Mouse (Mus musculus) lung, embryonic 16.5 days (tissue): ENCODE data around the gene Dcaf8. TPM values are rescaled to one million over a fixed set of nuclear protein-coding genes. Genes with fewer than 3 reads are reported as not detected.

Experiments used
- ATAC-seq: fragments of 200-750 bp; cut with Nextera tagmentation; 2 replicates; pipeline ENCODE4 v1.8.0; 2017; ENCODE audit warnings: low read depth, mild to moderate bottlenecking, moderate library complexity
- H3K27ac ChIP-seq: fragments of 300-500 bp; sonication (generic); 2 replicates; pipeline ENCODE4 v1.5.1; 2014; ENCODE audit warnings: mild to moderate bottlenecking, control low read depth, low read length
- H3K27me3 ChIP-seq: fragments of 300-500 bp; sonication (generic); 2 replicates; pipeline ENCODE4 v1.6.1; 2014; ENCODE audit warnings: low read depth, low read length, mixed read lengths; ENCODE audit not compliant: control insufficient read depth, insufficient read depth
- H3K36me3 ChIP-seq: fragments of 300-500 bp; sonication (generic); 2 replicates; pipeline ENCODE4 v1.6.1; 2014; ENCODE audit warnings: low read length; ENCODE audit not compliant: control insufficient read depth, insufficient read depth
- H3K4me1 ChIP-seq: fragments of 300-500 bp; sonication (generic); replicated peaks from 2 replicates; pipeline ENCODE4 v1.6.1; 2014; ENCODE audit warnings: low read length, mixed read lengths; ENCODE audit not compliant: control insufficient read depth, insufficient read depth
- H3K4me2 ChIP-seq: fragments of 300-500 bp; sonication (generic); 2 replicates; pipeline ENCODE4 v1.6.1; 2014; ENCODE audit warnings: low read depth, low read length, control low read depth
- H3K4me3 ChIP-seq: fragments of 300-500 bp; sonication (generic); 2 replicates; pipeline ENCODE4 v1.5.1; 2014; ENCODE audit warnings: mild to moderate bottlenecking, low read length, control low read depth
- H3K9ac ChIP-seq: fragments of 300-500 bp; sonication (generic); 2 replicates; pipeline ENCODE4 v1.6.1; 2014; ENCODE audit warnings: low read length, control low read depth
- H3K9me3 ChIP-seq: fragments of 300-500 bp; sonication (generic); 2 replicates; pipeline ENCODE4 v1.6.1; 2016; ENCODE audit warnings: low read length; ENCODE audit not compliant: control insufficient read depth
- WGBS: fragments of 180-500 bp; shearing (Covaris S2); extraction: QIAGEN DNeasy Blood & Tissue Kit; methylation state at CpG from one replicate; pipeline ENCODE4 v1.1.7; 2014; 5-methylcytosine and 5-hydroxymethylcytosine counted together
- polyA plus RNA-seq: library from polyadenylated mRNA; unstranded; fragments of >200 nt; fragmentation: Nextera tagmentation; extraction: Ambion mirVana; gene quantifications from 2 replicates; pipeline ENCODE4 v1.2.1, GENCODE M21; 2015

Dcaf8 gene
- polyA plus RNA-seq, 1 experiment from 2014 or later, result 133 TPM

DNA sequence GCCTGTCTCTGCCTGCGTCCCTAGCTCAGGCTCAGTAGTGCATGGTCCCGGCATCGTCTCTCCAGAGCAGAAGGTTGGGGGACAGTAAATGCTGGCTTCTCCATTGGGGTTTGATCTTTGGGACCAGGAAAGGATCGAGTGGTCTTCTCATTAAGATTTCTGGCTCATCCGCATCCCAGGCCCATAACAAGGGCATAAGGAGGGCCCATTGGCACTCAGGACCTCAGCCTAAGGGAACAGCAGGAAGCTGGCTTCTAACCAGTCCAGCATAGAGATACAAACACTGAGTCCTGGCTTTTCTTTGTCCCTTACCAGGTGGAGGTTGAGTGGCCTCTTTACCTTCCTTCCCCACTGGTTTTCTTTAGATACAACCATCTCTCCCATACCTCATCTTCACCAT, 50.0 kb downstream of the Dcaf8 start:
- peaks cover 55% of the 10 kb centered on the region for H3K36me3 ChIP-seq
- no peak overlapping the region for H3K4me3 ChIP-seq
- no peaks in the 10 kb centered on the region for H3K27me3 ChIP-seq
- no peak for ATAC-seq
- H3K9ac ChIP-seq, result no peak overlapping the region
- no peak overlapping the region for H3K4me2 ChIP-seq
- H3K27ac ChIP-seq, result no peak overlapping the region
- H3K4me1 ChIP-seq, result peaks cover 25% of the 10 kb centered on the region
- 77% methylated on average over 5 of the region's 5 CpGs for WGBS
- no peaks in the 10 kb centered on the region for H3K9me3 ChIP-seq

DNA sequence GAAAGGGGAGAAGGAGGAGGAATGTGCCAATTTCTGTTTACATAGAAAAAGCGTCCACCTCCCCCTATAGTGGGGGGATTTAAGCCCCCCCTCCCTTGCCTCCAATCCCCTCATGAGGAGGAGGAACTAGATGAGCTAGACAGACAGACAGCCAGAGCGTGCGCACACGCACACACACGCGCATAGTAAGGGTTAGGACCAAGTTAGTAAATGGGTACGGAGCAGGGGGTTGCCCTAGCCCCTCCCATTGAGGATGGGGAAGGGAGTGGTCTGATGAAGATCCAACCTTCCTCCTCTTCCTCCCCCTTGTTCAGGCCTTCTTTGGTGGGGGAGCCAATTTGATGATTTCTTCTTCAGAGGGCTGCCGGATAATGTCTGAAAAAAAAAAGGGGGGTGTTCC, 50.4 kb downstream of the Dcaf8 start:
- WGBS, result 80% methylated on average over 8 of the region's 8 CpGs
- Histone ChIP-seq H3K9ac (no peak overlapping the region), H3K27ac (no peak overlapping the region), H3K27me3 (no peaks in the 10 kb centered on the region), H3K4me1 (peaks cover 30% of the 10 kb centered on the region), H3K9me3 (no peaks in the 10 kb centered on the region), H3K36me3 (peaks cover 55% of the 10 kb centered on the region), H3K4me2 (no peak overlapping the region), H3K4me3 (no peak overlapping the region)
- no peak for ATAC-seq

DNA sequence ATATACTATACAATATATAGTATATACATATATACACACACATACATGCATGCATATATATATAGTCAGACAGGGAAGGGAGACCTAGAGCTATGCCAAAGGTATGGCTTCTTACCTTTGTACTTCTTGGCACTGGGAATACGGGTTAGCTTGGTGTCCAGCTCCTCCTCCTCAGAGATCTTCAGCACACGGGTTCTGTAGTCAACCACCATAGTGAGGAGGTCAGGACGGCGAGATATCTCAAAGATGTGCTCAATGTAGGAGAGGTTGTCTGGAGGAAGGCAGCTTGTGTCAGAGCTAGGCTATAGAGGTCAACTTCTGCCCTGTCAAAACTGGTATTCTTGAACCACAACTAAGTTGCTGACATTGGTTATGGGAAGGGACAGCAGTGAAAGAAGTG, 51.1 kb downstream of the Dcaf8 start:
- Histone ChIP-seq H3K4me1 (peaks cover 36% of the 10 kb centered on the region), H3K9me3 (no peaks in the 10 kb centered on the region), H3K27me3 (no peaks in the 10 kb centered on the region), H3K9ac (no peak overlapping the region), H3K36me3 (peaks cover 50% of the 10 kb centered on the region), H3K4me2 (no peak overlapping the region), H3K4me3 (no peak overlapping the region), H3K27ac (no peak overlapping the region)
- WGBS, result 87% methylated on average over 4 of the region's 4 CpGs
- ATAC-seq, result no peak

DNA sequence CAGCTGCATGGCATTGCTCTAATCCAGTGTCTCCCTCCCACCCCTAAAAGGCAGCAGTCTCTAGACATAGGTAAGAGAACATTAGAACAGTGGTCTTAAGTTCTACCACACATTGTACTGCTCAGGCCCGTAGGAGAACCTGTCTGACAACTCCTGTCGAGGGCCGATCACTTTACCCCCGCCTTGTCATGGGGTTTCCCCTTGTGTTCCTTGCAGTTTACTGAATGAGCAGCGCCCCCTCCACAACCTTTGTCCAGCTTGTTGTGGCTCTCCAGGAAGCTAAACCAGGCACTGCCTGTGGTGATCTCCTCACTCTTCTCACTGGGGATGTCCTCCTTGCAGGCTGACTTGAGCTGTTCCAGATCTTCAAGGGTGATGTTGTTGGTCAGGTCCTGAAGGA, 52.3 kb downstream of the Dcaf8 start:
- WGBS, result 53% methylated on average over 5 of the region's 5 CpGs
- H3K27ac ChIP-seq, result peak overlapping the region; percentile 23; the same call in 1 of the 2 replicates
- H3K36me3 ChIP-seq, result peaks cover 42% of the 10 kb centered on the region
- no peak overlapping the region for H3K4me2 ChIP-seq
- H3K4me1 ChIP-seq, result peaks cover 48% of the 10 kb centered on the region
- no peaks in the 10 kb centered on the region for H3K27me3 ChIP-seq
- H3K9me3 ChIP-seq, result no peaks in the 10 kb centered on the region
- no peak overlapping the region for H3K4me3 ChIP-seq
- ATAC-seq, result peak; percentile 34; the same call in 1 of the 2 replicates
- H3K9ac ChIP-seq, result no peak overlapping the region

DNA sequence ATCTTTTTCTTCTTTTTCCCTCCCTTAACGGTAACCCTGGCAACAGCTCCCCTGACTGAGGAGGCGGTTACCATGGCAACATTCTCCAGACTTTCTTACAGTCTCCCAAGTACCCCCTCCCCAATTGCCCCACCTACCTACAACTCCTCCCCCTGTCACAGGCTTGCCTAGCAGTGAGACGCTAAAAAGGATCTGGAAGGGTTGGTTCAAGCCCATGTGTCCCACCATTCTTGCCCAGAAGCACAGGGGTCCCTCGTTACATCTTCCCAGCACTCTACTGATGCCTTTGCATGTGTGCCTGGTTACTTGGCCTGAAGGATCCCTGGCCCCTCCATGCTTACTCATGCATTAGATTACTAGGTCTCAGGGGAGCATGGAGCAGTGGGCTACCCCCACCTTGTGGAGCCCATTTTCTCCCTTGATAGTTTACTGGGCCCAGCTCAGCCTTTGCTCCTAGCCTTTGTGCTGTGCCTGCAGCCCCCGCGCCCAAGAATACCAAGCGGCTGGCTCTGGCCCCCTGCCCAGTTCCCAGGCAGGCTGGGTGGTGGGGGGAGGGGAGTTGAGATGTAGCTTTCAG, 53.1 kb downstream of the Dcaf8 start:
- H3K9me3 ChIP-seq, result no peaks in the 10 kb centered on the region
- H3K27me3 ChIP-seq, result no peaks in the 10 kb centered on the region
- H3K4me1 ChIP-seq, result peaks cover 55% of the 10 kb centered on the region
- peak overlapping the region; percentile 55 for H3K27ac ChIP-seq
- no peak overlapping the region for H3K9ac ChIP-seq
- H3K36me3 ChIP-seq, result peaks cover 39% of the 10 kb centered on the region
- no peak overlapping the region for H3K4me3 ChIP-seq
- 28% methylated on average over 7 of the region's 7 CpGs for WGBS
- ATAC-seq, result no peak
- H3K4me2 ChIP-seq, result 0 out of 2 replicates have a peak overlapping the region, but pooled peaks have one; percentile 12

DNA sequence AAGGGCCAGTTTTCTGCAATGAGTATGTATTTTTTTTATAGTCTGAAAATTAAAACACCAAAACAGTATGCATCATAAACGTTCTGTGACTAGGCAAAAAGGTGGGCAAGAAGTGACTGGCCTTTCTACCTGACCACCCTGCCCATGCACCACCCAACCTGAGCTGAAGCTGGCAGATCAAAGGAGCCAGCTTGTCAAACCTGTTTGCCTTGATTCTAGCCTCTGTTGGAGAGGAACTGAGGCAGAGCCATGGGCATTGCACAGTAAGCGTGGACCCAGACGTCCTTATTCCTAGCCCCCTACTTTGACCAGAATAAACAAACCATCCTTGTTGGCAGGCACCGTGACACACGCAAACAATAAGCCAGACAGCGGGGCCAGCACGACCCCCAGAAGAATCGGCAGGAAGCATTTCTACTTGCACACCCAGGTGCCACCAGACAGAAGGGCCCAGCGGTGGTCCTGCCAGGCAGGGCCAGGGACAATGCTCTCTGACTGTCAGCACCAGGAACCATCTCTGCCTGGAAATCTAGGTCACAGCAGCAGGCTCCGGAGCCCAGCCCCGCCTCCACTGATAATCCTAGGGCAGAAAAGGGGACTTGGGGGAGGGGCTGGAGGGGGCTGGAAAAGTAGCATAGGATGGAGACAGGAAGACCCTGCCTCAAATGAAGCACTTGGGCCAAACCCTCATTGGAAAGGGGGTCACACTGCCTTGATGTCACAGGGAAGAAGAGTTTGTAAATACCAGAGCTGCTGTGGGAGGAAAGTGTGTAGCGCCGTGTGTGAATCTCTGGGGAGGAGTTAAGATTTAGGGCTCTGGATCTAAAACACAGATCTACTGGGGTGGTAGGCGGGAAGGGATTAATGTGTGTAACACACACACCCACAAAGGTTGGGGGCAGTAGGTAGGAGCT, 54.3 kb downstream of the Dcaf8 start:
- WGBS, result 19% methylated on average over 14 of the region's 14 CpGs
- H3K36me3 ChIP-seq, result peaks cover 27% of the 10 kb centered on the region
- peaks cover 61% of the 10 kb centered on the region for H3K4me1 ChIP-seq
- no peaks in the 10 kb centered on the region for H3K27me3 ChIP-seq
- peak overlapping the region; percentile 29; the same call in 1 of the 2 replicates for H3K9ac ChIP-seq
- no peak for ATAC-seq
- H3K4me3 ChIP-seq, result no peak overlapping the region
- H3K9me3 ChIP-seq, result no peaks in the 10 kb centered on the region
- H3K27ac ChIP-seq, result peak overlapping the region; percentile 88
- peak overlapping the region; percentile 34 for H3K4me2 ChIP-seq

DNA sequence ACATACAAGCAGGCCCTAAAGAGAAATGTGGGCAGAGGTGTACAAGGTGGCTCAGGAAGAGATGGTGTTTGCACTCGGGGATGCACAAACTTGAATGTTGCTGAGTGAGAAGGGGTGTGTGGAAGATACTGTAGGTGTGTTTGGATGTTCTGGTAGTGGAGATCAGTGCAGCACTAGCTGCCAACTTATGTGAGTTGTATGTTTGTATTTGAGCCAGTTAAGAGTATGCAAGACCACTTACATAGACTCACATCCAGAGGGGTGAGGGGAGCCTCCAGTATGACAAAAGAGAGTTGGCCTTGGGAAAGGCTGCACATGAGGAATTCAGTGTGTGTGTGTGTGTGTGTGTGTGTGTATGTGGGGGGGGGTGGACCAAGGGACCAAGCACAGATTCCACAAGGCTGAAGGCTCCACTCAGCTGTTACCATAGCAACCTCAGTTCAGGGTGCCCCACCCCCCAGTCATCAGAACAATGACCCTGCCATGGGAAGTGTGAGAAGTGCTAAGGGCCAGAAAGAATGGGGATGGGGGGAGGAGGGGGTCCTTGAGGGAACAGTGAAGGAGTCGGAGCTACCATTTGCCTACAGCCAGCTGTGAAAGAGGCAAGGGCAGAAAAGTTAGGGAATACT, 55.1 kb downstream of the Dcaf8 start:
- ATAC-seq, result peak; percentile 6; the same call in 1 of the 2 replicates
- peak overlapping the region; percentile 88 for H3K27ac ChIP-seq
- H3K36me3 ChIP-seq, result peaks cover 20% of the 10 kb centered on the region
- H3K4me3 ChIP-seq, result no peak overlapping the region
- peak overlapping the region; percentile 16; the same call in 1 of the 2 replicates for H3K9ac ChIP-seq
- 18% methylated on average over 2 of the region's 2 CpGs for WGBS
- H3K9me3 ChIP-seq, result no peaks in the 10 kb centered on the region
- H3K4me1 ChIP-seq, result peaks cover 64% of the 10 kb centered on the region
- H3K4me2 ChIP-seq, result peak overlapping the region; percentile 35; the same call in 1 of the 2 replicates
- H3K27me3 ChIP-seq, result no peaks in the 10 kb centered on the region

DNA sequence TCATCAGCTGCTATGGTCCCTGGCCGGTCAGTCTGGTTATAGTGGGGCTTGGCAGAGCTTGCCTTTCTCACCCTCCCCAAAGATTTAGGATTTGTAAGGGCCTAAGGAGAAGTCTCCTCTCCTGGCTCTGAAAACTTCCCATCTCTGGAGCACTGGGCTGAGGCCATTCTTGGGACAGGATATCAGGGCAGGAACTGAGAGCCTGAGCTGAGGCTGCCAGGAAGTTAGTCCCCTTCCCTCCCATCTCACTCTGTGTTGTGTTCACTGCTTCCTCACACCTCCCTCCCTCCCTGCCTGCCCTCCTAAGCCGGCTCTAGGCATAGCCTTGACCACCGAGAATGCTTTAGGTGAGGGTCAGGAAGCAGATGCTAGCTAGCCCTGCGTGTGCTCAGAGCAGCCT, 55.7 kb downstream of the Dcaf8 start:
- H3K4me1 ChIP-seq, result peaks cover 64% of the 10 kb centered on the region
- H3K27ac ChIP-seq, result peak overlapping the region; percentile 88
- H3K4me3 ChIP-seq, result no peak overlapping the region
- ATAC-seq, result no peak; the same call in 1 of the 2 replicates
- peak overlapping the region; percentile 16; the same call in 1 of the 2 replicates for H3K9ac ChIP-seq
- H3K36me3 ChIP-seq, result peaks cover 16% of the 10 kb centered on the region
- H3K4me2 ChIP-seq, result peak overlapping the region; percentile 35
- H3K9me3 ChIP-seq, result no peaks in the 10 kb centered on the region
- no peaks in the 10 kb centered on the region for H3K27me3 ChIP-seq
- WGBS, result 11% methylated on average over 4 of the region's 4 CpGs
